18 mouse cellular contexts compared by ENCODE assay signal in genomic region chr17:47216490-47216889, GRCm38 (mm10).
DNase-seq lines count a peak whose midpoint lies in the region; ATAC-seq lines count a peak whose summit lies in the region.
"Had no signal": no experiment of that assay in that cellular context is flagged by ENCODE, and none has a peak within 500 bp of the region (broad histone marks: within the 10 kb centered on the region; RNA-seq: fewer than 3 reads in every experiment).

No protein-coding gene starts in this region.

- ATAC-seq in activated CD4-positive, CD25-positive, alpha-beta regulatory T cell, adult 4 months, result peak; percentile 54
- peak; percentile 51 for ATAC-seq in inflammation-experienced regulatory T-cells, adult 6 months
- no peak for ATAC-seq in frontal cortex, adult (ENCODE audit: low TSS enrichment)
- ATAC-seq: forebrain, embryonic 13.5 days; forebrain, embryonic 15.5 days; forebrain, postnatal 0 days; Patski had no signal

- DNase-seq in CD4-positive, CD25-positive, alpha-beta regulatory T cell, adult 2 months (ENCODE audit: low read depth, low spot score), result peak; percentile 61
- no peak for DNase-seq in cerebellum, adult 8-10 months
- no peak for DNase-seq in thymus, adult 18-20 months
- DNase-seq: adrenal gland, adult 2 months; adrenal gland, postnatal 10 days; adrenal gland, postnatal 25 days; cerebellum, adult 11 months; cerebellum, adult 18-20 months; cerebellum, adult 9-10 months; cerebellum, postnatal 10 days; cerebellum, postnatal 25 days; forebrain, postnatal 0 days had no signal
